Mouse (Mus musculus): ENCODE data around the gene Fam129b. TPM values are rescaled to one million over a fixed set of nuclear protein-coding genes. Genes with fewer than 3 reads are reported as not detected.
A peak's percentile ranks its signal among the peaks of the same experiment; 100 is the strongest.

Fam129b gene
- polyA plus RNA-seq, 1 experiment from 2014 or later: 44.9 TPM

GRCm38 (mm10) chr2:32855790-32856465, 20.0 kb upstream of the Fam129b start:
- peaks cover 14% of the 10 kb centered on the region; the same call in 1 of the 2 replicates for H3K27me3 ChIP-seq (ENCODE audit: control insufficient read depth, insufficient read depth, low read length)
- no peak overlapping the region for H3K4me2 ChIP-seq (ENCODE audit: low read depth, low read length)
- no peaks in the 10 kb centered on the region for H3K4me1 ChIP-seq (ENCODE audit: control insufficient read depth, insufficient read depth, low read length)
- ATAC-seq (replicated peaks; ENCODE audit: extremely low read depth, insufficient read depth, low FRiP score): no peak
- H3K9me3 ChIP-seq (replicated peaks; ENCODE audit: control insufficient read depth, low read length): no peaks in the 10 kb centered on the region
- no peak overlapping the region for H3K27ac ChIP-seq (ENCODE audit: low read length)
- no peak overlapping the region for H3K9ac ChIP-seq (ENCODE audit: low read length)
- no peaks in the 10 kb centered on the region for H3K36me3 ChIP-seq (ENCODE audit: control insufficient read depth, insufficient read depth)
- no peak overlapping the region for H3K4me3 ChIP-seq (ENCODE audit: low read length)
- WGBS: 50% methylated on average over 5 of the region's 5 CpGs

GRCm38 (mm10) chr2:32857584-32857983, 18.3 kb upstream of the Fam129b start:
- Histone ChIP-seq H3K36me3 (ENCODE audit: control insufficient read depth, insufficient read depth) (no peaks in the 10 kb centered on the region), H3K4me1 (ENCODE audit: control insufficient read depth, insufficient read depth, low read length) (no peaks in the 10 kb centered on the region), H3K9me3 (replicated peaks; ENCODE audit: control insufficient read depth, low read length) (no peaks in the 10 kb centered on the region), H3K9ac (ENCODE audit: low read length) (no peak overlapping the region), H3K27ac (ENCODE audit: low read length) (no peak overlapping the region), H3K27me3 (ENCODE audit: control insufficient read depth, insufficient read depth, low read length) (0 out of 2 replicates have a peak, but pooled peaks cover under 1% of the 10 kb centered on the region), H3K4me3 (ENCODE audit: low read length) (no peak overlapping the region), H3K4me2 (ENCODE audit: low read depth, low read length) (no peak overlapping the region)
- ATAC-seq (replicated peaks; ENCODE audit: extremely low read depth, insufficient read depth, low FRiP score): peak; percentile 69; the same call in 1 of the 2 replicates
- WGBS: under 1% methylated on average over 7 of the region's 7 CpGs

GRCm38 (mm10) chr2:32859010-32859621, 16.8 kb upstream of the Fam129b start:
- Histone ChIP-seq H3K9ac (ENCODE audit: low read length) (no peak overlapping the region), H3K27me3 (ENCODE audit: control insufficient read depth, insufficient read depth, low read length) (no peaks in the 10 kb centered on the region), H3K36me3 (ENCODE audit: control insufficient read depth, insufficient read depth) (no peaks in the 10 kb centered on the region), H3K9me3 (replicated peaks; ENCODE audit: control insufficient read depth, low read length) (no peaks in the 10 kb centered on the region), H3K27ac (ENCODE audit: low read length) (no peak overlapping the region), H3K4me2 (ENCODE audit: low read depth, low read length) (no peak overlapping the region), H3K4me1 (ENCODE audit: control insufficient read depth, insufficient read depth, low read length) (no peaks in the 10 kb centered on the region), H3K4me3 (ENCODE audit: low read length) (no peak overlapping the region)
- 42% methylated on average over 10 of the region's 10 CpGs for WGBS
- ATAC-seq (replicated peaks; ENCODE audit: extremely low read depth, insufficient read depth, low FRiP score): no peak

GRCm38 (mm10) chr2:32859622-32860012, 16.3 kb upstream of the Fam129b start:
- no peaks in the 10 kb centered on the region for H3K27me3 ChIP-seq (ENCODE audit: control insufficient read depth, insufficient read depth, low read length)
- no peak overlapping the region for H3K4me3 ChIP-seq (ENCODE audit: low read length)
- no peaks in the 10 kb centered on the region for H3K9me3 ChIP-seq (replicated peaks; ENCODE audit: control insufficient read depth, low read length)
- H3K9ac ChIP-seq (ENCODE audit: low read length): no peak overlapping the region
- no peaks in the 10 kb centered on the region for H3K36me3 ChIP-seq (ENCODE audit: control insufficient read depth, insufficient read depth)
- H3K4me1 ChIP-seq (ENCODE audit: control insufficient read depth, insufficient read depth, low read length): no peaks in the 10 kb centered on the region
- no peak for ATAC-seq (replicated peaks; ENCODE audit: extremely low read depth, insufficient read depth, low FRiP score)
- 69% methylated on average over 5 of the region's 5 CpGs for WGBS
- H3K27ac ChIP-seq (ENCODE audit: low read length): no peak overlapping the region
- no peak overlapping the region for H3K4me2 ChIP-seq (ENCODE audit: low read depth, low read length)

GRCm38 (mm10) chr2:32860799-32861198, 15.1 kb upstream of the Fam129b start:
- WGBS: 86% methylated on average over 8 of the region's 8 CpGs
- H3K4me3 ChIP-seq (ENCODE audit: low read length): no peak overlapping the region
- H3K27me3 ChIP-seq (ENCODE audit: control insufficient read depth, insufficient read depth, low read length): no peaks in the 10 kb centered on the region
- H3K4me1 ChIP-seq (ENCODE audit: control insufficient read depth, insufficient read depth, low read length): no peaks in the 10 kb centered on the region
- no peak overlapping the region for H3K9ac ChIP-seq (ENCODE audit: low read length)
- H3K9me3 ChIP-seq (replicated peaks; ENCODE audit: control insufficient read depth, low read length): no peaks in the 10 kb centered on the region
- no peak overlapping the region for H3K4me2 ChIP-seq (ENCODE audit: low read depth, low read length)
- H3K36me3 ChIP-seq (ENCODE audit: control insufficient read depth, insufficient read depth): no peaks in the 10 kb centered on the region
- H3K27ac ChIP-seq (ENCODE audit: low read length): no peak overlapping the region
- ATAC-seq (replicated peaks; ENCODE audit: extremely low read depth, insufficient read depth, low FRiP score): no peak

GRCm38 (mm10) chr2:32863317-32863716, 12.6 kb upstream of the Fam129b start:
- ATAC-seq (replicated peaks; ENCODE audit: extremely low read depth, insufficient read depth, low FRiP score): no peak
- no peaks in the 10 kb centered on the region for H3K36me3 ChIP-seq (ENCODE audit: control insufficient read depth, insufficient read depth)
- H3K9ac ChIP-seq (ENCODE audit: low read length): no peak overlapping the region
- peaks cover under 1% of the 10 kb centered on the region for H3K4me1 ChIP-seq (ENCODE audit: control insufficient read depth, insufficient read depth, low read length)
- 89% methylated on average over 3 of the region's 3 CpGs for WGBS
- H3K4me2 ChIP-seq (ENCODE audit: low read depth, low read length): no peak overlapping the region
- no peaks in the 10 kb centered on the region for H3K27me3 ChIP-seq (ENCODE audit: control insufficient read depth, insufficient read depth, low read length)
- no peak overlapping the region for H3K4me3 ChIP-seq (ENCODE audit: low read length)
- no peak overlapping the region for H3K27ac ChIP-seq (ENCODE audit: low read length)
- H3K9me3 ChIP-seq (replicated peaks; ENCODE audit: control insufficient read depth, low read length): no peaks in the 10 kb centered on the region

- H3K9ac ChIP-seq (ENCODE audit: low read length): no peak overlapping the region
- WGBS: 56% methylated on average over 2 of the region's 2 CpGs
- H3K4me3 ChIP-seq (ENCODE audit: low read length): no peak overlapping the region
- ATAC-seq (replicated peaks; ENCODE audit: extremely low read depth, insufficient read depth, low FRiP score): no peak
- H3K27ac ChIP-seq (ENCODE audit: low read length): no peak overlapping the region
- H3K4me2 ChIP-seq (ENCODE audit: low read depth, low read length): no peak overlapping the region
- H3K27me3 ChIP-seq (ENCODE audit: control insufficient read depth, insufficient read depth, low read length): no peaks in the 10 kb centered on the region
- H3K36me3 ChIP-seq (ENCODE audit: control insufficient read depth, insufficient read depth): no peaks in the 10 kb centered on the region
- H3K4me1 ChIP-seq (ENCODE audit: control insufficient read depth, insufficient read depth, low read length): peaks cover 12% of the 10 kb centered on the region
- H3K9me3 ChIP-seq (replicated peaks; ENCODE audit: control insufficient read depth, low read length): no peaks in the 10 kb centered on the region
Measured at GRCm38 (mm10) chr2:32864755-32865154, 11.2 kb upstream of the Fam129b start.

- Histone ChIP-seq H3K27me3 (ENCODE audit: control insufficient read depth, insufficient read depth, low read length) (no peaks in the 10 kb centered on the region), H3K4me2 (ENCODE audit: low read depth, low read length) (no peak overlapping the region), H3K4me1 (ENCODE audit: control insufficient read depth, insufficient read depth, low read length) (peaks cover 18% of the 10 kb centered on the region), H3K27ac (ENCODE audit: low read length) (no peak overlapping the region), H3K9me3 (replicated peaks; ENCODE audit: control insufficient read depth, low read length) (no peaks in the 10 kb centered on the region), H3K36me3 (ENCODE audit: control insufficient read depth, insufficient read depth) (no peaks in the 10 kb centered on the region), H3K4me3 (ENCODE audit: low read length) (no peak overlapping the region), H3K9ac (ENCODE audit: low read length) (no peak overlapping the region)
- 59% methylated on average over 4 of the region's 4 CpGs for WGBS
- no peak for ATAC-seq (replicated peaks; ENCODE audit: extremely low read depth, insufficient read depth, low FRiP score)
Measured at GRCm38 (mm10) chr2:32867354-32867753, 8.6 kb upstream of the Fam129b start.

- Histone ChIP-seq H3K9me3 (replicated peaks; ENCODE audit: control insufficient read depth, low read length) (no peaks in the 10 kb centered on the region), H3K27ac (ENCODE audit: low read length) (no peak overlapping the region), H3K4me2 (ENCODE audit: low read depth, low read length) (no peak overlapping the region), H3K36me3 (ENCODE audit: control insufficient read depth, insufficient read depth) (no peaks in the 10 kb centered on the region), H3K9ac (ENCODE audit: low read length) (no peak overlapping the region), H3K4me3 (ENCODE audit: low read length) (no peak overlapping the region), H3K4me1 (ENCODE audit: control insufficient read depth, insufficient read depth, low read length) (peaks cover 30% of the 10 kb centered on the region), H3K27me3 (ENCODE audit: control insufficient read depth, insufficient read depth, low read length) (no peaks in the 10 kb centered on the region)
- ATAC-seq (replicated peaks; ENCODE audit: extremely low read depth, insufficient read depth, low FRiP score): no peak
- 51% methylated on average over 6 of the region's 6 CpGs for WGBS
Measured at GRCm38 (mm10) chr2:32869721-32870274, 6.1 kb upstream of the Fam129b start.
